Mouse (Mus musculus): Measurements from ENCODE around the gene Stoml1. TPM values are rescaled to one million over a fixed set of nuclear protein-coding genes. Genes with fewer than 3 reads are reported as not detected.
"Not testable (repeated sequence)": the region's sequence is repeated elsewhere in the genome, so short reads cannot be mapped to it uniquely, and the experiment has no call there.

The Stoml1 gene
- total RNA-seq, 2 experiments from 2014 or later, result 3.2 TPM; not detected in 1

DNA sequence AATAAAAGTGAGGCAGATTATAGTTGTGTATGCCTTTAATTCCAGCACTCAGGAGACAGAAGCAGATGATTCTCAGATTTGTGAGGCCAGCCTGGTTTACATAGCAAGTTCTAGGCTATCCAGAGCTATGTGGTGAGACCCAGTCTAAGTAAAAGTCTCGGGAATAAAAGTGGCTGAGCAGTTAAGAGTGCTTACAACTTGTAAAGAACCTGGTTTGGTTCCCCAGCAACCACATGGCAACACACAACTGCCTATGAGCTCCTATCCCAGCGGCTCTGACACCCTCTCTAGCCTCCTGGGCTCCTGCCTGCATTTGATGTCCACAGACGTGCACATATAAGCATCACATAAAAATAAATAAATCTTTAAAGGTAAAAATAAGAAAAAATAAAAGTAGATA is 17.1 kb downstream of the Stoml1 start:
- no peak for ATAC-seq (replicated peaks; ENCODE audit: low FRiP score, poor library complexity, severe bottlenecking)

GRCm38 (mm10) chr9:58271109-58271508 is 18.1 kb downstream of the Stoml1 start:
- no peak for ATAC-seq (replicated peaks; ENCODE audit: low FRiP score, poor library complexity, severe bottlenecking)

GRCm38 (mm10) chr9:58271551-58271950 is 18.6 kb downstream of the Stoml1 start:
- not testable (repeated sequence) for ATAC-seq (replicated peaks; ENCODE audit: low FRiP score, poor library complexity, severe bottlenecking)

GRCm38 (mm10) chr9:58272068-58272541 is 19.1 kb downstream of the Stoml1 start:
- no peak for ATAC-seq (replicated peaks; ENCODE audit: low FRiP score, poor library complexity, severe bottlenecking)

DNA sequence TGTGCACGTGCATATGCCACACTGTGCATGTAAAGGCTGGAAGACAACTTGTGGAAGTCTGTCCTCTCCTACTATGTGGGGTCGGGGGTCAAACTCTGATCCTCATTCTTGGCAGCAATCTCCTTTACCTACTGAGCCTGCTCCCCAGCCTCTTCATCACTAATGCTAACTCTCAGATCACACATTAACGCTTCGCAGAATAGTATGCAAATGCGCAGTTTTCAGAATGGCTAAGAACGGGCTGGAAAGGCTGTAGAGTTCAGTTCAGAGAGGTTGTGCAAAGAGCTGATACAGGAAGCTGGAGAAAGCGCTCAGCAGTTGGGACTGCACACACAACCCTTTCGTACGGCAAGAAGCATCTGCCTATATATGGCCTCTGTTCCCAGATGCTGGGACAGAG is 19.9 kb downstream of the Stoml1 start:
- no peak for ATAC-seq (replicated peaks; ENCODE audit: low FRiP score, poor library complexity, severe bottlenecking)

GRCm38 (mm10) chr9:58274101-58274604 is 21.2 kb downstream of the Stoml1 start:
- ATAC-seq (replicated peaks; ENCODE audit: low FRiP score, poor library complexity, severe bottlenecking), result no peak

DNA sequence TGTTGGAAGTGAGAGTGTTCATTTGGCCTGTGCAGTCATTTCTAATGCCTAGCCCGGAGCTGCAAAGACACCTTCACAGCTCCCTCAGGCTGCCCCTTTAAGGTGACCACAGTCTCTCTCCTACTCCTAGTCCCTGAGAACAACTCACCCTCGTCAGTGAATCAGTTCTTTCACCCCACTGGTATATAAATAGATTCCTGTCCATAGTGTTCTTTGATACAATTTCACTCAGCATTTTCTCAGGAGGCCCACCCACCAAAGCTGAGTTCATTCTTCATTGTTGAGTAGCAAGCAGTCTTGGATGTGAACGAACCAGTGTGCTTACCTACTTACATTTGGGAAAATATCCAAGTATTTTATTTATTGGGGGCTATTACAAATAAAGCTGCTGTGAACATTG is 21.7 kb downstream of the Stoml1 start:
- ATAC-seq (replicated peaks; ENCODE audit: low FRiP score, poor library complexity, severe bottlenecking), result no peak

- no peak for ATAC-seq (replicated peaks; ENCODE audit: low FRiP score, poor library complexity, severe bottlenecking)
Observed at GRCm38 (mm10) chr9:58275115-58275774, 22.3 kb downstream of the Stoml1 start.

DNA sequence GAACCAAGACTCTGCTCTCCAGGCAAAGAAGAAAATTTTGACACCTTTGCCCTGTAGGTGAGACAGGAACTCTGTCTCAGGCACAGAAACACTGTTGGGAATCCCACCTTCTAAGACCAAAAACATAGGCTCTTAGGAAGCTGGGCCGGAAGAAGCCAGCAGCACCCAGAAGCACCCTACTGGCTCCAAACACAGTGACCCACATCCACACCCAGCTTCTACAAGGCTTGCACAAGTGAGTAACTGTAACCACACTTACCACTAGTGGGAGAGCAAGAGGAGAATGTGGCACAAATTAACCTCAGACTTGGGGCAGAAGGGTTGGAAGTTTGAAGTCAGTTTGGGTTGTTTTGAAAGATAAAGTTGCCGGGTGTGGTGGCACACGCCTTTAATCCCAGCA is 22.8 kb downstream of the Stoml1 start:
- ATAC-seq (replicated peaks; ENCODE audit: low FRiP score, poor library complexity, severe bottlenecking), result no peak

GRCm38 (mm10) chr9:58276346-58276745 is 23.4 kb downstream of the Stoml1 start:
- ATAC-seq (replicated peaks; ENCODE audit: low FRiP score, poor library complexity, severe bottlenecking), result no peak

DNA sequence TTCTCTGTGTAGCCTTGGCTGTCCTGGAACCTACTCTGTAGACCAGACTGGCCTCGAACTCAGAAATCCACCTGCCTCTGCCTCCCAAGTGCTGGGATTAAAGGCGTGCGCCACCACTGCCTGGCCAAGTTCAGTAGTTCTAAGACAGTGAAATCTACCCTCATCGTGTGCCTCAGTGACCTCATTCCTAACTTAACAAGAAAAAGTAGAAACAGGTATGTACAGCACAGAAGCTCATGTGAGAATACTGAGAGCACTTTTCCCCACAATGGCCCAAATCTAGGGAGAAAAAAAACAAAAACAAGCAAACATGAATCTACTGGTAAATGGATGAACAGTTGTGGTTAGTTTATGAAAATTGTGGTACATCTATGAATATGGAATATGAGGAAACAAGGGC is 25.3 kb downstream of the Stoml1 start:
- no peak for ATAC-seq (replicated peaks; ENCODE audit: low FRiP score, poor library complexity, severe bottlenecking)

- no peak for ATAC-seq (replicated peaks; ENCODE audit: low FRiP score, poor library complexity, severe bottlenecking)
Observed at GRCm38 (mm10) chr9:58278821-58279723, 26.1 kb downstream of the Stoml1 start.

- no peak for ATAC-seq (replicated peaks; ENCODE audit: low FRiP score, poor library complexity, severe bottlenecking)
Observed at GRCm38 (mm10) chr9:58279780-58280179, 26.8 kb downstream of the Stoml1 start.

GRCm38 (mm10) chr9:58280259-58281109 is 27.5 kb downstream of the Stoml1 start:
- peak; percentile 82 for ATAC-seq (replicated peaks; ENCODE audit: low FRiP score, poor library complexity, severe bottlenecking)

GRCm38 (mm10) chr9:58281597-58281996 is 28.6 kb downstream of the Stoml1 start:
- ATAC-seq (replicated peaks; ENCODE audit: low FRiP score, poor library complexity, severe bottlenecking), result peak; percentile 72

- no peak for ATAC-seq (replicated peaks; ENCODE audit: low FRiP score, poor library complexity, severe bottlenecking)
Observed at GRCm38 (mm10) chr9:58283431-58283830, 30.5 kb downstream of the Stoml1 start.

- no peak for ATAC-seq (replicated peaks; ENCODE audit: low FRiP score, poor library complexity, severe bottlenecking)
Observed at GRCm38 (mm10) chr9:58289090-58289489, 36.1 kb downstream of the Stoml1 start.

- no peak for ATAC-seq (replicated peaks; ENCODE audit: low FRiP score, poor library complexity, severe bottlenecking)
Observed at GRCm38 (mm10) chr9:58289901-58290300, 36.9 kb downstream of the Stoml1 start.

DNA sequence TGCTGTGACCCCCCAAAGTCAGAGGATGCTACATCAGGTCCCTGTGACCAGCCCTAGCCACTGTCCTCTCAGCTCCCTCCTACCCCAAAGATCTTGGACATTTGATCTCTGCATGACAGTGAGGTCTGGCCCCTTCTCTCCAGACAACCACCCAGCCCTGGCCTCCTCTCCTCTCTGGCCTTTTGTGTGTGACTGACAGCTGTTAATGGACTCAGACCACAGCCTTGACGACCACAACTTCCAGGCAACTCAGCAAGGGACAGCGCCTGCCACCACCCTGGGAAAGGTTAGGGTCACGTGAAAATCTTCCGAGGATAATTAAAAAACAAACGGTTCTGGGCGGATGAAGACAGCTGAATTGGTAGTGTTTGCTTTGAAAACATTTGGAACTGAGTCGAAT is 41.6 kb downstream of the Stoml1 start:
- ATAC-seq (replicated peaks; ENCODE audit: low FRiP score, poor library complexity, severe bottlenecking), result no peak

GRCm38 (mm10) chr9:58295345-58295744 is 42.4 kb downstream of the Stoml1 start:
- ATAC-seq (replicated peaks; ENCODE audit: low FRiP score, poor library complexity, severe bottlenecking), result no peak
